Mouse (Mus musculus): Measurements from ENCODE around the gene Gm28710. TPM values are rescaled to one million over a fixed set of nuclear protein-coding genes. Genes with fewer than 3 reads are reported as not detected.

Gm28710 gene
- not detected for total RNA-seq (2021)

GRCm38 (mm10) chr5:16791243-16791860 lies at the start of gene Gm28710:
Gene Gm28710 (plus strand): TSS chr5:16791810.
- DNase-seq (ENCODE audit: low spot score): no peak
- intact Hi-C loops (cut with DNase I): no loop called here

- DNase-seq (ENCODE audit: low spot score): no peak
- intact Hi-C loops (cut with DNase I): no loop called here
Observed at GRCm38 (mm10) chr5:16777176-16777575, 14.4 kb upstream of the Gm28710 start.

- intact Hi-C loops (cut with DNase I): no loop called here
- DNase-seq (ENCODE audit: low spot score): no peak
Observed at GRCm38 (mm10) chr5:16778610-16779172, 12.9 kb upstream of the Gm28710 start.

GRCm38 (mm10) chr5:16785627-16786026 lies 6.0 kb upstream of the Gm28710 start:
- intact Hi-C loops (cut with DNase I): no loop called here
- DNase-seq (ENCODE audit: low spot score): no peak

- DNase-seq (ENCODE audit: low spot score): no peak
- intact Hi-C loops (cut with DNase I): no loop called here
Observed at GRCm38 (mm10) chr5:16794972-16795371, 3.4 kb downstream of the Gm28710 start.

GRCm38 (mm10) chr5:16802726-16803125 lies 11.1 kb downstream of the Gm28710 start:
- intact Hi-C loops (cut with DNase I): no loop called here
- DNase-seq (ENCODE audit: low spot score): no peak

GRCm38 (mm10) chr5:16838991-16839390 lies 47.4 kb downstream of the Gm28710 start:
- no peak for DNase-seq (ENCODE audit: low spot score)
- intact Hi-C loops (cut with DNase I): no loop called here

- intact Hi-C loops (cut with DNase I): loop anchor here (5.0 kb wide), 1 partner anchor 562 kb away; no protein-coding TSS in a partner anchor
- no peak for DNase-seq (ENCODE audit: low spot score)
Observed at GRCm38 (mm10) chr5:16869309-16869915, 77.8 kb downstream of the Gm28710 start.

- DNase-seq (ENCODE audit: low spot score): no peak
- intact Hi-C loops (cut with DNase I): no loop called here
Observed at GRCm38 (mm10) chr5:16894161-16894560, 102.6 kb downstream of the Gm28710 start.

GRCm38 (mm10) chr5:16919791-16920190 lies 128.2 kb downstream of the Gm28710 start:
- DNase-seq (ENCODE audit: low spot score): no peak
- intact Hi-C loops (cut with DNase I): no loop called here

GRCm38 (mm10) chr5:16922473-16922872 lies 130.9 kb downstream of the Gm28710 start:
- intact Hi-C loops (cut with DNase I): no loop called here
- no peak for DNase-seq (ENCODE audit: low spot score)

Other genes starting within 250 kb of the Gm28710 start
- gene Hgf, start 238.3 kb upstream of the Gm28710 start, total RNA-seq (2021): 1 to 10 TPM in 1 of 2 experiments, under 1 TPM in 1; 0.68 to 1.0 TPM

All from heart, postnatal 25 days (tissue).